Mouse (Mus musculus): ENCODE results near the gene Ttll5.

Ttll5 gene

DNA sequence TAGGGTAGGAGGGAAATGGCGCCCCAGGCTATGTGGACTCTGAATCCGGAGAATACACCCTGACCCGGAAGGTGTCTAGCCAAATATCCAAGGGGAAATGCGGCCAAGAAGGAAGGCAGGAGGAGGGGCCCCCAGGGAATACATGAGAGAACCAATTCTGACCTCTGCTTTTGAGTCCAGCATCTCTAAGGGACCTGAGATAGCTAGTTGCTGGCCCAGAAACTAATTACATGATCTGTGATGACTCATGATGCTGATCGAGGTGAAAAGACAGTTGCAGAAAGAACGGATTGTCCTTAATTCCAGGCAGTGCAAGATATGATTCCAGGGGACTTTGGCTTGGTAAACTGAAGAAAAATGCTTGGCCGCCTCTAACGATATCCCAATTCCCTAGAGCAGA, 232.5 kb downstream of the Ttll5 start:
- no peak for DNase-seq (ENCODE audit: low read depth)

DNA sequence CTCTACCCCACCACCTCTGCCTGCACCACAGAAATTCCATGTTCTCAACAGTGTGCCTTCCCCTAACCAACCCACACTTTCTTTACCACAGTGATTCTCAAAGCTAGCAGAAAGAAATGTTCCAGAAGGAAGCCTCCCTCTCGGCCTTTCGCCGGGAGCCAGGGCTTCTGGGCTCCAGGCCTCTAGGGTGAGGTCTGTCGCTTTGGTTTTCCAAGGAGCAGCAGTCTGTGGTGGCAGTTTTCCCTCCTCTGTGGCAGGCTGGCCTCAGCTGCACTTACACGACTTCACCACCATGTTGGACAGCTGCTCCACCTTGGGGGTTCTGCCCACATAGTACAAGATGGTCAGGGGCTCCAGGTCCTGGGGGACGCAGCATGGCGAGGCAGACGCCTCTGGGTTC, 233.1 kb downstream of the Ttll5 start:
- DNase-seq (ENCODE audit: low read depth) = no peak

DNA sequence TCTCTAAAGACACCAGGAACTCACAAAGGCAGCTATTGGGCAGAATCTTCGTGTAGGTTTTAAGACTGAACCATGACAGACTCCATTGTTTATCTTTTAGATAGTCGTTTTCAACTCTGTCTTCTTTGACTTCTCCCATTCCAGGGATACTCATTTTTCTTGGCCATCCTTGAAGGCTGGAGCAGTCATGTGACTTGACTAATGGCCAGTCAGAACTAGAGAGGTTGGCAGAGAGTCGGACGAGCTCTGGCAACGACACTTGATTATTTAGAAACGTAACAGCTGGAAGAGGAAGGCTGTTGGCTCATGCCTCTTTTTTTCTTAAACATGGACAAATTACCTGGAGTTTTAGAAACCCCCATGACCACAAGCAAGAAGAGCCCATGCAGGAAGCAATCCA, 234.9 kb downstream of the Ttll5 start:
- DNase-seq (ENCODE audit: low read depth) = no peak

DNA sequence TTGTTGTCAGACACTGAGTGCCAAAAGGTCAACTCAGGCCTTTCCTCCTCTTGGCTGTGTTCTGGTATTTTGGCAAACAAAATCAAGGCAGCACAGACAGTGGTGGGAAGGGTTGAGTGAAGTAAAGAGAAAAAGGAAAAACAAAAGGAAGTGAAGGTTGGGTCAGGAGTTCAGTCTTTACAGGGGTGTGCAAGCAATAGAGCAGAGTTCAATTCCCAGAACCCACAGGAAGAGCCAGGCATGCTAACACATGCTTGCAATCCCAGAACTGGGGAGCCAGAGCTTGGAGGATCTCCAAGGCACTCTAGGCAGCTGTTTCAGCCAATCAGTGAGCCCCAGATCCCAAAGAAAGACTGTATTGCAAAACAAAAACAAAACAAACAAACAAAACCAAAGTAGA, 240.3 kb downstream of the Ttll5 start:
- DNase-seq (ENCODE audit: low read depth) = no peak

DNA sequence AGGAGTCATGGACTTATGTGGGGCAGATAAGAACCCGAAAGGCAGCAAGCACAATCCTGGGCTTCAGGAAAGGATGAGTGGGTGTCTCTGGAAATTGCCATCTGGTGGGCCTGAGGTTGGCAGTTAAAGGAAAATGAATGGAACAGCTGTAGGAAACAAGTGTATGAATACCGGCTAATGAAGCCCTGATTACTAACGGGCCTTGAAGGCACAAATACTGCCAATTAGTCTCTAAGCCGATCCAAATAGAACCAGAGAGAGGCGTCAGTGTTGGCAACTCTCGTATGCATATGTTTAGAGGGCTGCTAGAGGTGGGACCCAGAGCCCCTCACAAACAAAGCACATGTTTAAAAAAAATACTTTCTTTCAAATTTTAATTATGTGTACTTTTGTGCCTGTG, 247.0 kb downstream of the Ttll5 start:
- no peak for DNase-seq (ENCODE audit: low read depth)

DNA sequence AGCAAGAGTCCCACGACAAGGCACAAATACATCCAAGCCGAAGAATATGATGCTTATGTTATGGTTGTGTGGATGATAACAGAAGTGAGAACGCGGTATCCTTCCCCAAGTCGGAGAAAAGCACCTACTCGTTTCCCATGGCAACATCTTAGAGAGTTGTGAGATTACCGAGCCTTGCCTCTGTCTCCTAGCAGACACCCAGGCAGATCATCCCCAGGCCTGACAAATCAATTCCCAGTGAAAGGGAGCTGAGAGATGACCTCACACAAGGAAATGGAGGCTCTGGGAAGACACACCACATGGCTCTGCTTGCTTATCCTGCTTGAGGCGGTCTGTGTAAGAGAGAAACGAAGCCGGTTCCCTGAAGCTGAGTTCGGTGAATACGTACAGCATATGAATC, 250.2 kb downstream of the Ttll5 start:
- DNase-seq (ENCODE audit: low read depth) = no peak

DNA sequence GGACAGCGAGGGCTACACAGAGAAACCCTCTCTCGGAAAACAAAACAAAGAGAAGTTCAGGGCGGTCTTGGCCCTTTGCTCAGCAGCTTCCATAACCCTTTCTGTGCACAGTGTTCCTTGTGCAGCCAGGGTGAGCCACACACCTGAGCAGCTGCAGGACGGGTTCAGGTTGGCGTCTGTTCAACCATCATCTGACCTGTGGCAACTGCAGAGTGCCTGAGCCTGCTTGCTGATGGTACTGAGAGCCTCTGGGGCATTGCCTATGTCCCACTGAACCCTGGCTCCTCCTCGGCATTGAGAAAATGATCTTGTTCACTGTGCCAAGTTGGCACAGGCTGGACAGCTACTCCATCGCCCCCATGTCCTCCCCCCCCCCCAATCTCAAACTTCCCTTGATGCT, 250.9 kb downstream of the Ttll5 start:
- no peak for DNase-seq (ENCODE audit: low read depth)

DNA sequence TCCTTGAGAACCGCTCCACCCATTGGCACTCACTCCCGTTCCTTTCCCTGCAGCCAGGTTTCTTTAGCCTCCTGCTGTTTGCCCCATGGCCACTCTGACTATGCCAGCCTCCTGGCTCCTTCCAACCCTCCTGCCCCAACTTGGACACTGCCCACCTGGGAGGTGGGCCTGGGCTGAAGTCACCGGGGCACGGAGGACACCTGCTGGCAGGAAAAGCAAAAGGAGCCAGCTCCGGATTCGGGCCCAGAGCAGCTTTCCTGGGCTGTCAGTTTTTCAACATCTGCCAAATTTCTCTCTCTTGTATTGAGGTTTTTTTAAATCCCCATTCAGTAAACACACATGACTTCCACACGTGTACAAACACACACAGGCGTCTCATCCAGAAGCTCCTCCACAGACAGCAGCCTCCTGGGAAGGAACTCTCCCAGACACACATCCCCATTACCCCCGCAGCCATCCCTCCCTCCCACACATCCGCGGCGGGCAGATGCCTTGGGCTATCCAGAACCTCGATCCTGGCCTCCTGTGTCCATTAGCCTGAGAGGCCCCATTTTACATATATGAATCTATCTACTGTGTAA, 252.0 kb downstream of the Ttll5 start:
- DNase-seq (ENCODE audit: low read depth) = no peak

DNA sequence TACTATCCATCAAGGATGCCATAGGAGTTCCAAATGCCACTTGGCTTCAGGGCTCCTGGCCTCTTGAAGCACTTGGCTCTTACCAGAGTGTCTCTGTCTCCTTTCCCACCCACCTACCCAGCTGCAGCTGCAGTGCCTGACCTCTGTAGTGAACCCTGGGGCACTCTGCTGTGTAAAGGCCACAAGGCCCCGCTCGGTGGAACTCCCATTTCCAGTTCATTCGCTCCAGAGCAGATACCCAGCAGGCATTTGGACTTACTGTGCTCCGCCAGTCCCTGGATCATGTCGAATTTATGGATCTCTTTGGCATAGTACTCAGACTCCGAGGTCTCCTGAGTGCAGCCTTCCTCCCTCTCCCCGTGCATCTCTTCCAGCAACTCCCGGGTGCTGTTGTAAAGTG, 252.9 kb downstream of the Ttll5 start:
- no peak for DNase-seq (ENCODE audit: low read depth)

DNA sequence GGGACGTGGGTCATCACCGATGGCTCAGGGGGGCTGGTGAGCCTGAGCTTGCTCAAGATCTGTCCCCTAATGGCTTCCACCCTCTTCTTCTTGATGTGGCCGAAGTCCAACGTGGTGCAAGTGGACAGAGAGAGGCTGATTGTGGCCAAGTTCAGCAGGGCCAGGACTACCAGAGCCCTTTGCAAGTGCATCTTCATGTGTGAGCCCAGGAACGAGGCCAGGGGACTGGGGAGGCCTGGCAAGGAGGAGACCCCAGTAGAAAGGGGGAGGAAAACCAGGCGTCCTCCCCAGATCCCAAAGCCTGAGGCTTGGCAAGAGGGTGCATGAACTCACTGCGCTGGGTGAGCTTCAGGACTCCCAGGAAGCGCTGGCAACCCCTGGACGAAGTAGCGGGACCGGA, 253.3 kb downstream of the Ttll5 start:
- no peak for DNase-seq (ENCODE audit: low read depth)

DNA sequence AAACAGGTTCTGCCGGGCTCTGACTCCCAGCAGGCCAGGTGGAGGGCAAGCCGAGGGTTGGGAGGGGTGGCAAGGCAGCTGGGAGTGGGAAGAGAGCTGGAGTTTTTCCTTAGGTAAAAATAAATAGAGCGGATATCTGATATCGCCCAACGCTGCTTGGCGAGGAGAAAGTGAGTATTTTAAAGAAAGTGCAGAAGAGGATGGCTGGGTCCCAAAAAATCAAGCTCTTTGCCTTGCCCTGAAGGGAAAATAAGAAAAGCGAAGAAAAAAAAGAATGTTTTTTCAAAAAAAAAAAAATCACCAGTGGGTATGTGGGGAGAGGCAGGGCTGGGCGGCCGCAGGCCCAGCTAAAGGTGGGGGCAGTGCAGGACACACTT, 253.7 kb downstream of the Ttll5 start:
- DNase-seq (ENCODE audit: low read depth) = no peak

DNA sequence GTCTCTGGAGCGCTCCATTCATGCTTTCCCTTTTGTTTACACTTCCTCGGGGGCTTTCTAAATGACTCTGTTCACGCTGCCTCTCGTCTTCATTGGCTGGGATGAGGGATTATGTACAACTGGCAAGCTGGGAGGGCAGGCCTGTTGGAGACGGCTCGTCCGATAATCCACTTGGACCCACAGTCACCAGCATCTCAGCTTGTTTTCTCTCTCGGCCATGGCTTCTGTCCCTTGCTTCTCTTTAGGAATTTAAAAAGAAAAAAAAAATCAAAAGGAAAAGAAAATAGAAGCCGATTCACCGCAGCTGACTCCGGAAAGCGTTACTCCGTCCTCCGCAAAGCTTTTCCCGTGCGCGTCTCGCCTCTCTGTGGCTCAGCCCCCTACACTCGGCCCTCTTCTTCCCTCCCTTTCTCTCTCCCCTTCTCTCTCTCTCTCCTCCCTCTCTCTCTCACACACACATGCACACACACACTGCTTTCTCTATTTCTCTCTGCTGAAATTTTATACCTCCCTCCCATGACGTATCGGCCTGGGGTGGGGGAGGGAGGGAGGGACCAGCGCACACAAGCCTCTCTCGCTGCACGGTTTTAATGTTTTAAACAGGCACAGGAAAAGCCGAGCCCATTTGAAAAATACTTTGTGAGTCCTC, 254.2 kb downstream of the Ttll5 start, which contains the start of gene Tgfb3:
TSS of gene Tgfb3 (minus strand) at position 489 of the 649 bp plus-strand sequence.
- peak; percentile 25 for DNase-seq (ENCODE audit: low read depth)

DNA sequence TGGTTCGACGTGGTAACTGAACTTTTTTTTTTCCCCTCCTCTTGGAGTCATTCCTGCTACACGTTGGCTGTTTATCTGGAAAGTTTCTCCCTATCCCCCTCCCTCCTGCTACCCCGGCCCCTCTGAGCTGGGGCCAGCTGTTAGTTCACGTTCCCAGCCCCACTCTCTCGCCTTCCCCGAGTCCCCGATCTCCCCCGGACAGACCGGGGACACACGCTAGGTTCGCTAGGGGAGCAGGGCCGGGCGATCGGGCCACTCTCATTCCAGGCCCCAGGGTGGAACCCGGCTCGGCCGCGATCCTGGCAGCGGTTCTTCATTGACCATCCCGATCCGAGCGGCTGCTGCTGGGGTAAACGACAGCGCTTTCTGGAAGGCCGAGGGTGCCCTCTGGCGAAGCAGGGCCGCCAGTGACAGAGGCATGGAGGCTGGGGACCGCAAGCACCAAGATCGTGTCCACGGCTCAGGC, 254.8 kb downstream of the Ttll5 start:
- DNase-seq (ENCODE audit: low read depth) = peak; percentile 62

DNA sequence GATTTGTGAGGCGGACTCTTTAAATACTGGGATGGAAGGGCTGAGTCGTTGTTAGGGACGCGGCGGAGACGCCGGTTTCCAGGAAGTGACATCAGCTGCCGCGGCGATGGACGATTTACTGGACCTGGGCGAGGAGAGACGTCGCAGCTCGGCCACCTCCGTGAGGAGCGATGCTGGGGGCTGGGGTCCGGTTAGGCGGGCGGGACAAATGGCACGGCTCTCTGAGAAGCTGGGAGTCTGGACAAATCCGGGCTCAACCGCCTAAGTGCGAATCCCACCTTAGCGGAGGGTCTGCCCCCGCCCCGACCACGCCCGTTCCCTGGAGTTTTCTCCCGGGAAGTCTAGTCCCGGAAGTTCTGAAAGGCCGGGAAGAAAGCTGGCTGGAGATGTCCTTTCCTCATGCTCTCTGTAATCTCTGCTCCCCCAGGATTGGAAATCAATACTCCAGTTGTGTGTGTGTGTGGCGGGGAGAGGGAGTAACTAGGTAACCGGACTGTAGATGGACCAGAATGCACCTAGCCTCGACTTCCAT, 258.1 kb downstream of the Ttll5 start, which contains the start of gene Ift43:
TSS of gene Ift43 (plus strand) at position 61 of the 532 bp plus-strand sequence.
- DNase-seq (ENCODE audit: low read depth) = no peak

DNA sequence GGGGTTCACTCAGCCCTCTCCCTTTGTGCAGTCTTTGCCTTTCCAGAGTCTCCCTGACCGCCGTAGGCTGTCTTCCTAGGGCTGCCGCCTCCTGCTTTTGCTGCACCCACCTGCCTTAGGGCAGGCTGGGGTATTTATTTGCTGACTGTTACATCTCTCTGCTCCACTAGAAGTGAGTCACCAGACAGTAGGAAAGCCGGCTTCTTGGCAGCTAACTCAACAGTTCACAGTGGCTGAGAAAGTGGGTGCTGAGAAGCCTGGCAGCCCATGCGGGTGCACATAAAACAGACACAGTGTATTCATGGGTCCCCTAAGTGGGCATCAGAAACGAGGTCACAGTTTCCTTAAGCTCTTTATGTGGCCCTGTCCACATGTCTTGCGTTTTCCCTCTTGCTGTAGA, 261.4 kb downstream of the Ttll5 start:
- DNase-seq (ENCODE audit: low read depth) = no peak

DNA sequence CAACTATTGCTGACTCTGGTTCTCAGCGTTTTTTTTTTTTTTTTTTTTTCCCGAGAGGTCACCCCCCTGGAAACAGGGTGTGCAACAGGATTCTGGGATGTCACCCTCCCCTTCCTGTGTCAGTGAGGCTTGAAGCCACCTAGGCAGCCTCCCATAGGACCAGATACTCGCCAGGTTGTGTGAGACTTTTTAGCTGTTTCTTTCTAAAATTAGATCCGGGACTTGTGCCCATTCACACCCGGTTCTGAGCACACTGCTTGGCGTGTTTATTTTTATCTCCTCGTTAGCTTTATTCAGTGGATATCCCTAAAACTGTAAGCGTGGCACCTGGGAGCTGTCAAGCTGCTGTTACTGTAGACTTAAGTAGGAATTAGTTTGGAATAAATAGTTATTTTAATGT, 262.1 kb downstream of the Ttll5 start:
- DNase-seq (ENCODE audit: low read depth) = no peak

DNA sequence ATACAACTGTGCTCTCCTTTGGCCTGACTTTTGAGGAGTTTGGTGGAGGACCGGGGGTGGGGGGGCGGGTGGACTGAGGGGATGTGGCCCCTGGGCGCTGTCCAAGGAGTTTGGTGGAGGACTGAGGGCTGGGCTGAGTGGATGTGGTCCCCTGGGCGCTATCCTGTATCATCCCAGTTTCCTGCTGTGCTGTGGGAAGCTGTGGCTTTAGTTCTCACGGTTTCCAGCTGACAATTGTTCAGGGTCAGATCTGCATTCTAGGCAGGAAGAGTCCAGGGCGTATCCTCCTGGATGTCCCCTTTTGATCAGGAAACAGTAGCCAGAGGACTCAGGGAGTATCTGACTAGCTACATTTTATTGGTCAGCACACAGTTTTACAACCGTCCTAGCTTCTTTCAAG, 263.6 kb downstream of the Ttll5 start:
- DNase-seq (ENCODE audit: low read depth) = no peak

DNA sequence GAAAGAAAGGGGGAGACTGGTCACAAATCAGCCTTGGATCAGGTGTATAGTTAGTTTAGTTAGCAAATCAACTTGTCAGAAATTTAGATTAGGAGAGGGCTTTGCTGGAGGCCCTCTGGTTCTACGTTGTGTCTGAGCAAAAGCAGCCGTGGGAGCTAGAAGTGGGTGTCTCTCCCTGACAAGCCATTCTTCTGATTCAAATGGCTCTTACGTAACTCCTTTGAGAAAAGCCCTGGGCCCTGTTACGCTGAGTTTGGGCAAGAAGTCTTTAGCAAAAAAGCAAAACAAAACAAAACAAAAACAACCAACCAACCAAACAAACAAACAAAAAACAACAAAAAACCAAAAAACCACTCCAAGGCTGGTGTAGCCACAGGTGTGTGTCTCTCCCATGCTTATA, 266.3 kb downstream of the Ttll5 start:
- DNase-seq (ENCODE audit: low read depth) = no peak

DNA sequence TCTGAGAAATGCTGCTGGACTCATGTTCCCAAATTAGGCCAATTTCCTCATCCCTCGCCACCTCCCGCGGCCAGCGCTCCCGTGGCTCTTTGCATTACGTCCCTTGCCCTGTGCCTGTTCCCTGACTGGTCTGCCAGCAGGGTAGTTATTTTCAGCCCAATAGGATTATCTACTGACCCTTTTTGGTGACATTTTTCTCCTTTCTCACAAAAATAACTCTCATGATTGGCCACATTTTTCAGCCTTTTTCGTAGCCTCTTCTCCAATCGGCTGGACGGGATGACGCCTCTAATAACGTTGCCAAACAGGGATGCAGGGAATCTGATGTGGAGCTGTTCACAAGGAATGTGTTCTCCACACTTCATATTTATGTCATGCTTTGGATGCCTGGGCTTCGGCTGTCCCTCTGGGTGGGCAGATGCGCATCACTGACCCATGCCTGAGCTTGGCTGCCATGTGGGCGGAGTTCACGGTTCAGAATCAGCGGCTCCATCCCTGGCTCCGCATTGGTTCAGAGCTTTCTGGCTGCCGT, 267.2 kb downstream of the Ttll5 start:
- DNase-seq (ENCODE audit: low read depth) = no peak

DNA sequence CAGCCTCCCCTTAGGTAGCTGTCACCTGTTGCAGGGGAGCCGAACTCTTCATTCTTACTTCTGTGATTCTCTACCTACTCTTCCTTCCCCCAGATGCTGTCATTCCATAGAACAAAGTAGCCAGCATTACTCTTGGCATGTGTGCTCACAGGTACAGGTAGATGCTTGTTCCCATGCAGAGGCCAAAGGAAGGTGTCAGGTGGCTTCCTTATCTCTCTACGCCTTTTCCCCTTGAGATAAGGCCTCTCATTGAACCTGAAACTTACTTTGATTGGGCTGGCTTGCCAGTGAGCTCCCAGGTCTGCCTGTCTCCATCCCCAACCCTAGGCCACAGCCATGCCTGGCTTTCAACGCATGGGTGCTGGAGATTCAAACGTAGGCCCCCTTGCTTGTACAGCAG, 269.6 kb downstream of the Ttll5 start:
- no peak for DNase-seq (ENCODE audit: low read depth)

DNA sequence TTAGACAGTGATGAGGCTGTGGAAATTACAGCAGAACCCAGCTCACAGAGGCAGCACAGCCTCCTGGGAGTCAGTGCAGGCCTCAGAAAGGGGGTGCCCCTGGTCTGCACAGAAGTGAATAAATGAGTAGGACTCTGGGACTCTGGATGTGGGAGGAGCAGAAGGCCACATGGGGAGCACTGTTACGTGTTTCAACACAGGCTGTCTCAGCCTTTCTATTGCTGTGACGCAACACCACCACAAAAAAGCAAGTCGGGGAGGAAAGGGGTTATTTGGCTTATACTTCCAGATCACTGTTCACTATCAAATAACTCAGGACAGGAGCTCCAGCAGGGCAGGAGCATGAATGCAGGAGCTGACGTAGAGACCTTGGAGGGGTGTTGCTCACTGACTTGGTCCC, 271.3 kb downstream of the Ttll5 start:
- DNase-seq (ENCODE audit: low read depth) = no peak

DNA sequence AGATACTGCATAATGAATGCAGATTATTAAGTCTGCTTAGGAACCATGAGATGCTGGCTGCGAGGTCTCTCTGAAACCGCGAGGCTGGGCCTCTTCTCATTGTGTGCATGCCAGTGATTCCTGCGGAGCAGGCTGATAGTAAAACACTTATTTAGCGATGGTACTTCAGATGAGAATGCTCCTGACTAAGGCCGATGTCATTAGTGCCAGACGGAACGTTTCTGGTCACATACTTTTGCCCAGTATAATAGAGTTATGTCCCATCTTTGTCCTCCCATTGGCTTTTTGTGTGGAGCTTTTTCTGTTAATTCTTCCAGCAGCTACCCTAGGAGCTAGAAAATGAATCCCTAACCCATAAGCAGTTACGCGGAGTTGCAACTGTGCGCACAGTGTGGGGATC, 273.3 kb downstream of the Ttll5 start:
- no peak for DNase-seq (ENCODE audit: low read depth)

DNA sequence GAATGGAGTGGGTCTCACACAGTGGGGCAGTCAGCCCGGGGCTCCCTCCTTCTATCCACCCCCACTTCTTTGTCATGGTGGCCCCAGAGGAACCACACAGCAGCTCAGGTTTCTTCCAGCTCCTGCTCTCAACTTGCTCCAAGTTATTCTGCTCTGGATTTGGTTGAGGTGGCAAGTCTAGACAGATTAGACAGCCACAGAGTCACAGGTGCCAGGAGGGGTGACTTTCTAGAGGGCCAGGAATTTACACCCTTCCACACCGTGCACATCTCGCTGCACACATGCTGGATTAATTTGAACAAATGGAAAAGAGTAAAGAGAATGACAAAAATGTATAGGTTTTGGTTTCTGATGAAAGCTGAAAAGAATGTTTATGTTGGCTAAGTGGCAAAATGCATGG, 276.3 kb downstream of the Ttll5 start:
- no peak for DNase-seq (ENCODE audit: low read depth)

DNA sequence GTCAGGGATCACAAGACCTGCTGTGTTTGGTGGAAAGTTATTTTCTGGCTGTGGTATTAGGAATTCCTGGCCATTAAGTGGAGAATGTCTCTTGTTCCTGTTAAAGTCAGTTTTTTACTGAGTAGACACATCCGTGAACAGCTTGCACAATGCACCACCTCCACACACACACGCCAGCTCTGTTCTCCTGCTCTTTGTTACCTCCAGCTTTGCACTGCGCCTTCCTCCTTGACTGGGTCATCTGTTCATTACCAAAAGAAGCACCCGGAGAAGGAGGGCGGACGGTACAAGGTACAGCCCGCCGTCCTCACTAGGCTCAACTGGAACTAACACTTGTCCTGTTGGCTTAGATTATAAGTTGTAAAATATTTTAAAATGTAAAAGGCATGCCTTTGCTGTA, 278.2 kb downstream of the Ttll5 start:
- no peak for DNase-seq (ENCODE audit: low read depth)
